Mouse (Mus musculus): ENCODE measurements around the gene Dazap2.

Dazap2 gene

GRCm38 (mm10) chr15:100614996-100615824 lies at the start of gene Dazap2:
Gene Dazap2 (plus strand): TSS chr15:100615349.
- peak; percentile 98 to 99 for DNase-seq (ENCODE audit: low spot score in 2 of 2)

GRCm38 (mm10) chr15:100566531-100566930 lies 48.6 kb upstream of the Dazap2 start:
- no peak for DNase-seq (ENCODE audit: low spot score in 2 of 2)

- DNase-seq (ENCODE audit: low spot score in 2 of 2): no peak
These were observed 45.9 kb upstream of the Dazap2 start for GRCm38 (mm10) chr15:100569239-100569638.

- DNase-seq (ENCODE audit: low spot score in 2 of 2): no peak
These were observed 41.2 kb upstream of the Dazap2 start for GRCm38 (mm10) chr15:100573946-100574345.

- no peak for DNase-seq (ENCODE audit: low spot score in 2 of 2)
These were observed 40.8 kb upstream of the Dazap2 start for GRCm38 (mm10) chr15:100574378-100574777.

- no peak for DNase-seq (ENCODE audit: low spot score in 2 of 2)
These were observed 39.8 kb upstream of the Dazap2 start for GRCm38 (mm10) chr15:100575366-100575765.

- no peak for DNase-seq (ENCODE audit: low spot score in 2 of 2)
These were observed 38.8 kb upstream of the Dazap2 start for GRCm38 (mm10) chr15:100576392-100576791.

- no peak for DNase-seq (ENCODE audit: low spot score in 2 of 2)
These were observed 38.3 kb upstream of the Dazap2 start for GRCm38 (mm10) chr15:100576810-100577209.

GRCm38 (mm10) chr15:100577972-100578371 lies 37.2 kb upstream of the Dazap2 start:
- DNase-seq (ENCODE audit: low spot score in 2 of 2): no peak

GRCm38 (mm10) chr15:100580108-100580507 lies 35.0 kb upstream of the Dazap2 start:
- no peak for DNase-seq (ENCODE audit: low spot score in 2 of 2)

GRCm38 (mm10) chr15:100585931-100586330 lies 29.2 kb upstream of the Dazap2 start:
- no peak for DNase-seq (ENCODE audit: low spot score in 2 of 2)

GRCm38 (mm10) chr15:100587166-100587565 lies 28.0 kb upstream of the Dazap2 start:
- DNase-seq (ENCODE audit: low spot score in 2 of 2): no peak

GRCm38 (mm10) chr15:100588297-100588696 lies 26.9 kb upstream of the Dazap2 start:
- no peak for DNase-seq (ENCODE audit: low spot score in 2 of 2)

GRCm38 (mm10) chr15:100590436-100590835 lies 24.7 kb upstream of the Dazap2 start:
- no peak for DNase-seq (ENCODE audit: low spot score in 2 of 2)

- DNase-seq (ENCODE audit: low spot score in 2 of 2): no peak
These were observed 22.3 kb upstream of the Dazap2 start for GRCm38 (mm10) chr15:100592817-100593216.

GRCm38 (mm10) chr15:100598287-100598882 lies 16.8 kb upstream of the Dazap2 start:
- DNase-seq (ENCODE audit: low spot score in 2 of 2): no peak

GRCm38 (mm10) chr15:100598883-100599275 lies 16.3 kb upstream of the Dazap2 start:
- DNase-seq (ENCODE audit: low spot score in 2 of 2): no peak

GRCm38 (mm10) chr15:100599276-100600046 lies 15.7 kb upstream of the Dazap2 start, which contains the start of gene Pou6f1:
Gene Pou6f1 (minus strand): TSS chr15:100599984.
- peak in 1 of 2 experiments; percentile 36 for DNase-seq (ENCODE audit: low spot score in 2 of 2)

GRCm38 (mm10) chr15:100600047-100600695 lies 15.0 kb upstream of the Dazap2 start:
- DNase-seq (ENCODE audit: low spot score in 2 of 2): peak; percentile 68 to 77

GRCm38 (mm10) chr15:100600696-100601272 lies 14.4 kb upstream of the Dazap2 start:
- DNase-seq (ENCODE audit: low spot score in 2 of 2): no peak

GRCm38 (mm10) chr15:100601669-100602068 lies 13.5 kb upstream of the Dazap2 start:
- DNase-seq (ENCODE audit: low spot score in 2 of 2): no peak

All from urinary bladder, postnatal 4 days (tissue).